Mouse (Mus musculus): ENCODE data around the gene Cyp4f17. TPM values are rescaled to one million over a fixed set of nuclear protein-coding genes. Genes with fewer than 3 reads are reported as not detected.
"Not testable (repeated sequence)": the region's sequence is repeated elsewhere in the genome, so short reads cannot be mapped to it uniquely, and the experiment has no call there.

The Cyp4f17 gene
- polyA plus RNA-seq, 1 experiment: 11.5 TPM

GRCm38 (mm10) chr17:32521981-32522380 is 16.1 kb downstream of the Cyp4f17 start:
- Histone ChIP-seq H3K4me1 (ENCODE audit: control insufficient read depth, insufficient read depth, low read length) (no peaks in the 10 kb centered on the region), H3K9ac (ENCODE audit: low read depth, poor library complexity, severe bottlenecking) (no peak overlapping the region), H3K36me3 (ENCODE audit: control insufficient read depth, insufficient read depth, low read length, poor library complexity, severe bottlenecking) (no peaks in the 10 kb centered on the region; the same call in 1 of the 2 replicates), H3K27me3 (ENCODE audit: control insufficient read depth, insufficient read depth, low read length, poor library complexity, severe bottlenecking) (no peaks in the 10 kb centered on the region), H3K27ac (ENCODE audit: insufficient read depth, low read length) (no peak overlapping the region), H3K4me3 (ENCODE audit: low read depth, low read length) (no peak overlapping the region), H3K9me3 (replicated peaks; ENCODE audit: control insufficient read depth, insufficient read depth, low read length, poor library complexity, severe bottlenecking) (no peaks in the 10 kb centered on the region)
- TF ChIP-seq EP300 (IDR thresholded peaks at IDR 0.05; ENCODE audit: insufficient read depth, low read depth, low read length) (no peak), CTCF (IDR thresholded peaks at IDR 0.05; ENCODE audit: low read depth, low read length) (no peak), POLR2A (IDR thresholded peaks at IDR 0.05; ENCODE audit: insufficient read depth, low read length) (no peak)

- Histone ChIP-seq H3K27ac (ENCODE audit: insufficient read depth, low read length) (no peak overlapping the region), H3K9me3 (replicated peaks; ENCODE audit: control insufficient read depth, insufficient read depth, low read length, poor library complexity, severe bottlenecking) (no peaks in the 10 kb centered on the region), H3K4me3 (ENCODE audit: low read depth, low read length) (no peak overlapping the region), H3K36me3 (ENCODE audit: control insufficient read depth, insufficient read depth, low read length, poor library complexity, severe bottlenecking) (no peaks in the 10 kb centered on the region; the same call in 1 of the 2 replicates), H3K9ac (ENCODE audit: low read depth, poor library complexity, severe bottlenecking) (no peak overlapping the region), H3K4me1 (ENCODE audit: control insufficient read depth, insufficient read depth, low read length) (no peaks in the 10 kb centered on the region), H3K27me3 (ENCODE audit: control insufficient read depth, insufficient read depth, low read length, poor library complexity, severe bottlenecking) (no peaks in the 10 kb centered on the region)
- TF ChIP-seq POLR2A (IDR thresholded peaks at IDR 0.05; ENCODE audit: insufficient read depth, low read length) (no peak), EP300 (IDR thresholded peaks at IDR 0.05; ENCODE audit: insufficient read depth, low read depth, low read length) (no peak), CTCF (IDR thresholded peaks at IDR 0.05; ENCODE audit: low read depth, low read length) (no peak)
Observed at GRCm38 (mm10) chr17:32522386-32522785, 16.5 kb downstream of the Cyp4f17 start.

GRCm38 (mm10) chr17:32522816-32523215 is 17.0 kb downstream of the Cyp4f17 start:
- Histone ChIP-seq H3K36me3 (ENCODE audit: control insufficient read depth, insufficient read depth, low read length, poor library complexity, severe bottlenecking) (no peaks in the 10 kb centered on the region; the same call in 1 of the 2 replicates), H3K4me3 (ENCODE audit: low read depth, low read length) (no peak overlapping the region), H3K27me3 (ENCODE audit: control insufficient read depth, insufficient read depth, low read length, poor library complexity, severe bottlenecking) (no peaks in the 10 kb centered on the region), H3K9me3 (replicated peaks; ENCODE audit: control insufficient read depth, insufficient read depth, low read length, poor library complexity, severe bottlenecking) (no peaks in the 10 kb centered on the region), H3K27ac (ENCODE audit: insufficient read depth, low read length) (no peak overlapping the region), H3K4me1 (ENCODE audit: control insufficient read depth, insufficient read depth, low read length) (no peaks in the 10 kb centered on the region), H3K9ac (ENCODE audit: low read depth, poor library complexity, severe bottlenecking) (no peak overlapping the region)
- TF ChIP-seq EP300 (IDR thresholded peaks at IDR 0.05; ENCODE audit: insufficient read depth, low read depth, low read length) (no peak), POLR2A (IDR thresholded peaks at IDR 0.05; ENCODE audit: insufficient read depth, low read length) (no peak), CTCF (IDR thresholded peaks at IDR 0.05; ENCODE audit: low read depth, low read length) (no peak)

GRCm38 (mm10) chr17:32523895-32524294 is 18.0 kb downstream of the Cyp4f17 start:
- H3K9ac ChIP-seq (ENCODE audit: low read depth, poor library complexity, severe bottlenecking): no peak overlapping the region
- no peaks in the 10 kb centered on the region for H3K9me3 ChIP-seq (replicated peaks; ENCODE audit: control insufficient read depth, insufficient read depth, low read length, poor library complexity, severe bottlenecking)
- TF ChIP-seq EP300 (IDR thresholded peaks at IDR 0.05; ENCODE audit: insufficient read depth, low read depth, low read length): no peak
- H3K27ac ChIP-seq (ENCODE audit: insufficient read depth, low read length): no peak overlapping the region
- H3K4me1 ChIP-seq (ENCODE audit: control insufficient read depth, insufficient read depth, low read length): no peaks in the 10 kb centered on the region
- no peaks in the 10 kb centered on the region; the same call in 1 of the 2 replicates for H3K36me3 ChIP-seq (ENCODE audit: control insufficient read depth, insufficient read depth, low read length, poor library complexity, severe bottlenecking)
- no peaks in the 10 kb centered on the region for H3K27me3 ChIP-seq (ENCODE audit: control insufficient read depth, insufficient read depth, low read length, poor library complexity, severe bottlenecking)
- H3K4me3 ChIP-seq (ENCODE audit: low read depth, low read length): no peak overlapping the region

- H3K27ac ChIP-seq (ENCODE audit: insufficient read depth, low read length); H3K36me3 ChIP-seq (ENCODE audit: control insufficient read depth, insufficient read depth, low read length, poor library complexity, severe bottlenecking); H3K4me3 ChIP-seq (ENCODE audit: low read depth, low read length); H3K4me1 ChIP-seq (ENCODE audit: control insufficient read depth, insufficient read depth, low read length); H3K9ac ChIP-seq (ENCODE audit: low read depth, poor library complexity, severe bottlenecking); H3K27me3 ChIP-seq (ENCODE audit: control insufficient read depth, insufficient read depth, low read length, poor library complexity, severe bottlenecking); H3K9me3 ChIP-seq (replicated peaks; ENCODE audit: control insufficient read depth, insufficient read depth, low read length, poor library complexity, severe bottlenecking): not testable (repeated sequence)
Observed at GRCm38 (mm10) chr17:32526341-32526740, 20.5 kb downstream of the Cyp4f17 start.

GRCm38 (mm10) chr17:32527748-32528147 is 21.9 kb downstream of the Cyp4f17 start:
- H3K4me3 ChIP-seq (ENCODE audit: low read depth, low read length): no peak overlapping the region
- H3K9me3 ChIP-seq (replicated peaks; ENCODE audit: control insufficient read depth, insufficient read depth, low read length, poor library complexity, severe bottlenecking): no peaks in the 10 kb centered on the region
- H3K9ac ChIP-seq (ENCODE audit: low read depth, poor library complexity, severe bottlenecking): no peak overlapping the region
- no peaks in the 10 kb centered on the region for H3K4me1 ChIP-seq (ENCODE audit: control insufficient read depth, insufficient read depth, low read length)
- no peaks in the 10 kb centered on the region for H3K27me3 ChIP-seq (ENCODE audit: control insufficient read depth, insufficient read depth, low read length, poor library complexity, severe bottlenecking)
- TF ChIP-seq EP300 (IDR thresholded peaks at IDR 0.05; ENCODE audit: insufficient read depth, low read depth, low read length) (no peak), CTCF (IDR thresholded peaks at IDR 0.05; ENCODE audit: low read depth, low read length) (no peak), POLR2A (IDR thresholded peaks at IDR 0.05; ENCODE audit: insufficient read depth, low read length) (no peak)
- no peak overlapping the region for H3K27ac ChIP-seq (ENCODE audit: insufficient read depth, low read length)
- no peaks in the 10 kb centered on the region for H3K36me3 ChIP-seq (ENCODE audit: control insufficient read depth, insufficient read depth, low read length, poor library complexity, severe bottlenecking)

Data from ES-Bruce4 (cell line).